Mouse (Mus musculus) retina, postnatal 7 days (tissue): ENCODE results near the gene Cmtr2.

Experiments
- DNase-seq: peaks from one replicate; pipeline ENCODE4 v3.0.0-alpha.2; 2012; ENCODE audit warnings: low read depth, low spot score

Cmtr2 gene

GRCm38 (mm10) chr8:110215365-110215764 is at the start of gene Cmtr2:
TSS of gene Cmtr2 (plus strand) at chr8:110215665.
- DNase-seq = no peak

- DNase-seq = no peak
These were observed 49.2 kb upstream of the Cmtr2 start for GRCm38 (mm10) chr8:110166270-110166669.

GRCm38 (mm10) chr8:110168046-110168445 is 47.4 kb upstream of the Cmtr2 start, which contains the start of gene Calb2:
TSS of gene Calb2 (minus strand) at chr8:110168210.
- DNase-seq = peak; percentile 60

- no peak for DNase-seq
These were observed 43.3 kb upstream of the Cmtr2 start for GRCm38 (mm10) chr8:110172161-110172560.

GRCm38 (mm10) chr8:110174826-110175225 is 40.6 kb upstream of the Cmtr2 start:
- no peak for DNase-seq

- no peak for DNase-seq
These were observed 37.9 kb upstream of the Cmtr2 start for GRCm38 (mm10) chr8:110177359-110178155.

- DNase-seq = no peak
These were observed 32.6 kb upstream of the Cmtr2 start for GRCm38 (mm10) chr8:110182735-110183367.

GRCm38 (mm10) chr8:110183748-110184147 is 31.7 kb upstream of the Cmtr2 start:
- no peak for DNase-seq

GRCm38 (mm10) chr8:110185538-110185937 is 29.9 kb upstream of the Cmtr2 start:
- no peak for DNase-seq

GRCm38 (mm10) chr8:110188961-110189750 is 26.3 kb upstream of the Cmtr2 start:
- DNase-seq = no peak

GRCm38 (mm10) chr8:110196678-110197077 is 18.8 kb upstream of the Cmtr2 start:
- DNase-seq = no peak

- DNase-seq = no peak
These were observed 13.7 kb upstream of the Cmtr2 start for GRCm38 (mm10) chr8:110201806-110202205.

- no peak for DNase-seq
These were observed 788 bp downstream of the Cmtr2 start for GRCm38 (mm10) chr8:110216253-110216652.

- no peak for DNase-seq
These were observed 1.7 kb downstream of the Cmtr2 start for GRCm38 (mm10) chr8:110217198-110217597.

- peak; percentile 99 for DNase-seq
These were observed 2.2 kb downstream of the Cmtr2 start for GRCm38 (mm10) chr8:110217681-110218131.

- no peak for DNase-seq
These were observed 3.0 kb downstream of the Cmtr2 start for GRCm38 (mm10) chr8:110218511-110218910.

GRCm38 (mm10) chr8:110220936-110221335 is 5.5 kb downstream of the Cmtr2 start:
- DNase-seq = no peak

GRCm38 (mm10) chr8:110230803-110231202 is 15.3 kb downstream of the Cmtr2 start:
- DNase-seq = no peak

- DNase-seq = no peak
These were observed 27.1 kb downstream of the Cmtr2 start for GRCm38 (mm10) chr8:110242278-110243177.

- no peak for DNase-seq
These were observed 29.1 kb downstream of the Cmtr2 start for GRCm38 (mm10) chr8:110244566-110244965.

GRCm38 (mm10) chr8:110247238-110247637 is 31.8 kb downstream of the Cmtr2 start:
- no peak for DNase-seq
